Mouse (Mus musculus) neural tube, embryonic 15.5 days (tissue): ENCODE data around the gene Sesn2. TPM values are rescaled to one million over a fixed set of nuclear protein-coding genes. Genes with fewer than 3 reads are reported as not detected.

Source experiments
- ATAC-seq: fragments of 200-750 bp; cut with Nextera tagmentation; 2 replicates; pipeline ENCODE4 v1.8.0; 2017; ENCODE audit warnings: mild to moderate bottlenecking, moderate TSS enrichment, moderate library complexity; ENCODE audit not compliant: low FRiP score
- H3K27ac ChIP-seq: fragments of 300-500 bp; sonication (generic); replicated peaks from 2 replicates; pipeline ENCODE4 v1.5.1; 2015; ENCODE audit warnings: mild to moderate bottlenecking, inconsistent platforms
- H3K27me3 ChIP-seq: fragments of 300-500 bp; sonication (generic); replicated peaks from 2 replicates; pipeline ENCODE4 v1.6.1; 2015; ENCODE audit warnings: inconsistent platforms
- H3K36me3 ChIP-seq: fragments of 300-500 bp; sonication (generic); 2 replicates; pipeline ENCODE4 v1.6.1; 2015; ENCODE audit warnings: inconsistent platforms
- H3K4me1 ChIP-seq: fragments of 300-500 bp; sonication (generic); 2 replicates; pipeline ENCODE4 v1.6.1; 2015; ENCODE audit warnings: inconsistent platforms
- H3K4me2 ChIP-seq: fragments of 300-500 bp; sonication (generic); 2 replicates; pipeline ENCODE4 v1.6.1; 2015; ENCODE audit warnings: inconsistent platforms, mild to moderate bottlenecking, moderate library complexity
- H3K4me3 ChIP-seq: fragments of 300-500 bp; sonication (generic); replicated peaks from 2 replicates; pipeline ENCODE4 v1.5.1; 2015; ENCODE audit warnings: mild to moderate bottlenecking, inconsistent platforms
- H3K9ac ChIP-seq: fragments of 300-500 bp; sonication (generic); replicated peaks from 2 replicates; pipeline ENCODE4 v1.6.1; 2015; ENCODE audit warnings: mild to moderate bottlenecking, inconsistent platforms
- H3K9me3 ChIP-seq: fragments of 300-500 bp; sonication (generic); replicated peaks from 2 replicates; pipeline ENCODE4 v1.6.1; 2016; ENCODE audit warnings: inconsistent platforms
- WGBS: fragments of 180-500 bp; shearing (Covaris S2); methylation state at CpG from one replicate; pipeline ENCODE4 v1.1.7; 2015; ENCODE audit warnings: mixed read lengths; 5-methylcytosine and 5-hydroxymethylcytosine counted together
- polyA plus RNA-seq: library from polyadenylated mRNA; unstranded; fragments of >200 nt; fragmentation: Nextera tagmentation; extraction: Ambion mirVana; gene quantifications from 2 replicates; pipeline ENCODE4 v1.2.1, GENCODE M21; 2015

The Sesn2 gene
- polyA plus RNA-seq, 1 experiment from 2014 or later, result 11.9 TPM

GRCm38 (mm10) chr4:132449778-132450177 is 60.5 kb downstream of the Sesn2 start:
- Histone ChIP-seq H3K9ac (no peak overlapping the region), H3K9me3 (no peaks in the 10 kb centered on the region), H3K27ac (no peak overlapping the region), H3K4me2 (no peak overlapping the region), H3K4me1 (no peaks in the 10 kb centered on the region), H3K36me3 (no peaks in the 10 kb centered on the region), H3K4me3 (no peak overlapping the region), H3K27me3 (no peaks in the 10 kb centered on the region)
- no peak for ATAC-seq
- WGBS, result 91% methylated on average over 3 of the region's 3 CpGs

GRCm38 (mm10) chr4:132446105-132446504 is 64.2 kb downstream of the Sesn2 start:
- H3K9me3 ChIP-seq, result no peaks in the 10 kb centered on the region
- no peak overlapping the region for H3K4me2 ChIP-seq
- no peaks in the 10 kb centered on the region for H3K36me3 ChIP-seq
- H3K27me3 ChIP-seq, result no peaks in the 10 kb centered on the region
- ATAC-seq, result no peak
- no peak overlapping the region for H3K9ac ChIP-seq
- WGBS, result 89% methylated on average over 12 of the region's 12 CpGs
- no peak overlapping the region for H3K4me3 ChIP-seq
- no peaks in the 10 kb centered on the region for H3K4me1 ChIP-seq
- no peak overlapping the region for H3K27ac ChIP-seq

GRCm38 (mm10) chr4:132444516-132444915 is 65.8 kb downstream of the Sesn2 start:
- no peak overlapping the region for H3K9ac ChIP-seq
- H3K9me3 ChIP-seq, result no peaks in the 10 kb centered on the region
- H3K36me3 ChIP-seq, result no peaks in the 10 kb centered on the region
- no peak overlapping the region for H3K27ac ChIP-seq
- H3K4me2 ChIP-seq, result no peak overlapping the region
- H3K4me3 ChIP-seq, result no peak overlapping the region
- no peaks in the 10 kb centered on the region for H3K4me1 ChIP-seq
- H3K27me3 ChIP-seq, result no peaks in the 10 kb centered on the region
- no peak for ATAC-seq
- WGBS, result 88% methylated on average over 8 of the region's 8 CpGs

Other genes starting within 250 kb of the Sesn2 start
- 37.7 and 39.0 TPM in 2 replicates for gene Gmeb1, start 248.9 kb downstream of the Sesn2 start, polyA plus RNA-seq
- 36.5 and 43.6 TPM in 2 replicates for gene Taf12, start 236.1 kb downstream of the Sesn2 start, polyA plus RNA-seq
- gene Rab42, start 207.1 kb downstream of the Sesn2 start, polyA plus RNA-seq, result 3.4 and 3.5 TPM in 2 replicates
- 69.9 and 70.3 TPM in 2 replicates for gene Trnau1ap, start 181.0 kb downstream of the Sesn2 start, polyA plus RNA-seq
- gene Rcc1, start 156.9 kb downstream of the Sesn2 start, polyA plus RNA-seq, result 28.2 and 45.5 TPM in 2 replicates
- gene Phactr4, start 88.0 kb downstream of the Sesn2 start, polyA plus RNA-seq, result 6.5 and 8.5 TPM in 2 replicates
- gene Med18, start 46.6 kb downstream of the Sesn2 start, polyA plus RNA-seq, result 13.9 and 16.9 TPM in 2 replicates
- 1,367 and 1,513 TPM in 2 replicates for gene Atpif1, start 23.2 kb upstream of the Sesn2 start, polyA plus RNA-seq
- gene Dnajc8, start 25.0 kb upstream of the Sesn2 start, polyA plus RNA-seq, result 135 and 146 TPM in 2 replicates
- 0.65 and 1.2 TPM in 2 replicates for gene Ptafr, start 53.6 kb upstream of the Sesn2 start, polyA plus RNA-seq
- gene Eya3, start 128.5 kb upstream of the Sesn2 start, polyA plus RNA-seq, result 11.1 and 16.2 TPM in 2 replicates
- gene Xkr8, start 222.0 kb upstream of the Sesn2 start, polyA plus RNA-seq, result 6.2 and 6.4 TPM in 2 replicates
- gene Smpdl3b, start 246.8 kb upstream of the Sesn2 start, polyA plus RNA-seq, result 0.54 and 0.64 TPM in 2 replicates